Mouse (Mus musculus) T-helper 17 cell (primary cell): ENCODE results near the gene Syt8.

Experiments used
- in situ Hi-C, 2 experiments: fragments of 300-600 bp; cut with MboI, MseI; formaldehyde crosslinking; loops; 1 replicate in 1 of 2; 2 replicates in 1 of 2; pipeline ENCODE4 v1.15.1; 2025; ENCODE audit warnings: high pct_unique_total_duplicates in 2 of 2

Syt8 gene

DNA sequence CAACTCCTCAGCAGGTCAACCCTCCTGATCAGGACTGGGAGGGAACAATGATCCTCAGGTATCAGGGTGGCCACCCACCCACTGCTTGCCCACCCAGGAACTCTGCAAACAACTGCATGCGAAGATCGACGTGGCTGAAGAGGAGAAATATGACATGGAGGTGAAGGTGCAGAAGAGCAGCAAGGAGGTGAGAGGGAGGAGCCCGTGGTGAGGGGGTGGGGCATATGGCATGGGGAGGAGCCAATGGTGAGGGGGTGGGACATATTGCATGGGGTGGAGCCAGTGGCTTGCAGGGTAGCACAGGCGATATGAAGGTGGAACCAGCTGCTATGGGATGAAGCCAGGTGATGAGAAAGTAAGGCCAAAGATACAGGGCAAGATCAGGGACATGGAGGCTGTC, 8.8 kb downstream of the Syt8 start:
- in situ Hi-C loops = loop anchor here (5.0 kb wide), 2 partner anchors 54 to 144 kb away; partner anchors contain the start of gene Tnnt3 (in 1 of the 2)

GRCm38 (mm10) chr7:142444171-142444570, 9.5 kb downstream of the Syt8 start:
- in situ Hi-C loops = loop anchor here (5.0 kb wide), 2 partner anchors 53 to 143 kb away; partner anchors contain the start of gene Tnnt3 (in 1 of the 2)

- in situ Hi-C loops = no loop called here
These were observed 10.7 kb downstream of the Syt8 start for GRCm38 (mm10) chr7:142445324-142445723.

GRCm38 (mm10) chr7:142446264-142446663, 11.6 kb downstream of the Syt8 start:
- in situ Hi-C loops = no loop called here

GRCm38 (mm10) chr7:142449038-142449617, 14.5 kb downstream of the Syt8 start:
- in situ Hi-C loops = no loop called here

DNA sequence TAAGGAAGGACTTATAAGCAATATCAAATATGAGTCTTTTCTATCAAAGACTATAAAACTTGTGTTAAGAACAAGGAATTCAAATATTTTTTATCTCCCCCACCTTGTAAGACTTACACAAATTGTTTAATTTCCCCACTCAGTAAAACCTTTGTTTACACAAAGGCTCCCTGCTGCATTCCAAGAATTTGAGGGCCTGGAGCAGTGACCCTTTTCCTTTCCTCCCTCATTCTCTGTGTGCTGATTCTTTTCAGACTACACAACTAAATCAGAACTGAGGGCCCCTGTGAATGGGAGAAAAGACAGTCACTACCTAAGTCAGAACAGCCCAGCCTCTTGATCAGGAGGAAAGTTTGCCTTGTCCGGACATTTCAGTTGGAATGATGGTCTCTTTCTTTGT, 20.1 kb downstream of the Syt8 start:
- in situ Hi-C loops = loop anchor here in 1 of 2 experiments (25.0 kb wide), 1 partner anchor 1767 kb away; the partner anchor contains the start of genes Olfr45 and Olfr541

- in situ Hi-C loops = loop anchor here in 1 of 2 experiments (25.0 kb wide), 1 partner anchor 1768 kb away; the partner anchor contains the start of genes Olfr45 and Olfr541
These were observed 20.6 kb downstream of the Syt8 start for GRCm38 (mm10) chr7:142455251-142455650.

DNA sequence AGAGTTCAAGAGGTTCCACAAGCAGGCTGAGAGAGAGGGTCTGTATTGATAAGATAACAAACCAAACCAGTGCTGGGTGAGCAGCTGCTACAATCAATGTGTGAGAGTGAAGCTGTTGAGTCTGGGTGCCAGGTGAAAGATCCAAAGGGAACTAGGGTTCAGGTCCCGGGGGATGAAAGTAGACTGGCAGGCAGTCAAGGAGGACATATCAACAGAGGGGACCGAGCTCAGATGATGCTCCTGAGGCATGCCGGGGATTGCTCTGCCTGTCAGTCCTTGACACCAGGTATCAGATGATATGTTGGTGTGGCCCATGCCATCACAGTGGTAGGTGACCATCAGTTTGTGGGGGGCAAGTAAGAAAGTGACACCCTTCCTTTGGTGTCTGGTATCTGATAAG, 22.2 kb downstream of the Syt8 start:
- in situ Hi-C loops = loop anchor here in 1 of 2 experiments (25.0 kb wide), 1 partner anchor 1770 kb away; the partner anchor contains the start of genes Olfr45 and Olfr541

DNA sequence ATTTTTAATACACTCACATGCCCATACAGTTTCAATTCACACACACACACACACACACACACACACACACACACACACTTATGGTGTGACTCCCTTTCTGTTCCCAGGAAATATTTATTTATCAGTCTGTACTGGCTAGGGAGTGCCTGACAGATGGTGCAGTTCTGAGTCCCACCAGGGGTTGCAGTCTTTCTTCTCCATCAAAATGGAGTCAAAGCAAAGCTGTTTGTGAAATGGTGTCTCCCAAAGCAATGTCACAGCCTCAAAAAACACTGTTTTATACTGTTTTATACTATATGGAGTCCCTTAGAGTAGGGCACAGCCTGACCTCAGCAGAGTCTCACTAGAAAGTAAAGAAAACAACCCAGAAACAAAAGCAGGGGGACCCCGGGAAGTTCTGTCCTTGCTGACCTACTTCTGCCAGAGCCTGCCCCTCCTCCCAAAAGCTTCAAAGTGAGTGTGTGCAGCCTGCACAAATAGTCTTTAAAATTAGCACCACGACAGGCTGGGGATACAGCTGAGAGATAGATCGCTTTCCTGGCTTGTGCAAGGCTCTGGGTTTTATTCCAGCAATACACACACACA, 22.7 kb downstream of the Syt8 start:
- in situ Hi-C loops = loop anchor here in 1 of 2 experiments (25.0 kb wide), 1 partner anchor 1770 kb away; the partner anchor contains the start of genes Olfr45 and Olfr541

DNA sequence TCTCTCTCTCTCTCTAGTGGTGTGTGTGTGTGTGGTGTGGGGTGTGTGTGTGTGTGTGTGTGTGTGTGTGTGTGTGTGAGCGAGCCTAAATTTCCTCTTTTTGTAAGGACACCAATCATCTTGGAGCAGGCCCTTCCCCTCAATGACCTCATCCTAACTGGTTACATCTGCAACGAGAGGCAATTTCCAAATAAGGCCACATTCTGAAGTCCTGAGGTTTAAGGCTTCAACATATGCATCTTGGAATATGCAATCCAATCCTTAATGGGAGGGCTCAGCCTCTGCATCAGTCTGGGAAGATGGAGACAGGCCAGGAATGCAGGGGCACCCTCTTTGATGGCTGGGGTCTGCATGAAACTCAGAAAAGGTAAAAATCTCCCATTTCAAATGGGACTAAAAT, 23.4 kb downstream of the Syt8 start:
- in situ Hi-C loops = loop anchor here in 1 of 2 experiments (25.0 kb wide), 1 partner anchor 1771 kb away; the partner anchor contains the start of genes Olfr45 and Olfr541

DNA sequence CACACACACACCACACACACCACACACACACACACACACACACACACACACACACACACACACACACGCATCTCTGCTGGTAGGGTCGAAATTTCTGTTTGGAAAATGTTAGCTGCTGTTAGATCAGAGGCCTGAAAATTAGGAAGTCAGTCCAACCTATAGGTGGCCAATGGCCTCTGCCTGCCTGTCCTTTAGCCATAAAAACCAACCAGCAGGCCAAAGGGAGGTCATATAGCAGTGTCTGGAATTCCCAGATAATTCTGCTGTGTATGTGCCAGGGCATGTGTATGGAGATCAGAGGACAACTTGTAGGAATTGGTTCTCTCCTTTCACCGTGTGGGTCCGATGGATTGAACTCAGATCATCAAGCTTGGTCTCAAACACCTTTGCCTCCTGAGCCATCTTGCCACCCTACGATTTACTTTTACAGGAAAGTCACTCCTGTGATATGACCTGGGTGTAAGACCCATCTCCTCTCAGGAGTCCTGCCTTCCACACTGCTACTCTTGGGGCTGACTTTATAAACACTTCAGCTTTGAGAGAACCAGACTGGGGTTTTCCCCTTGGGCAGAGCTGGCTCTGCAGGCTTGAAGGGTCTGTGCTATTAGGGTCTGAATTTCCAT, 24.1 kb downstream of the Syt8 start:
- in situ Hi-C loops = loop anchor here in 1 of 2 experiments (25.0 kb wide), 1 partner anchor 1771 kb away; the partner anchor contains the start of genes Olfr45 and Olfr541

DNA sequence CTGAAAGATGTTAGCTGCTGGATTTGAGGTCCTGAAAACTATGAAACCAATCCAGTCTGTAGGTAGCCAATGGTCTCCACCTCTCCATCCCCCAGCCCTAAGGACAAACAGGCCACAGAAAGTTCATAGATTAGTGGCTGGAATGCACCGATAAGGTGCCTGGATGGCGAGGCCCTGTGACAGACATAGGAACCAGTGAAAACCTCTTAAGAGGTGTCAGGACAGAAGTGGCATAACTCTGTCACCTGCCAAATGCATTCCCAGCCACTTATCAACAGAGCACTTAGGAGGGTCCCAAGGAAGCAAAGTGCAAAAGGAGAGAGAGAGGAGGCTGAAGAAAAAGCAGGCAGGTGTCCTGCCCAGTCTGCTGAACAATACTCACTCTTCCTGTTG, 24.6 kb downstream of the Syt8 start:
- in situ Hi-C loops = loop anchor here in 1 of 2 experiments (25.0 kb wide), 1 partner anchor 1772 kb away; the partner anchor contains the start of genes Olfr45 and Olfr541

DNA sequence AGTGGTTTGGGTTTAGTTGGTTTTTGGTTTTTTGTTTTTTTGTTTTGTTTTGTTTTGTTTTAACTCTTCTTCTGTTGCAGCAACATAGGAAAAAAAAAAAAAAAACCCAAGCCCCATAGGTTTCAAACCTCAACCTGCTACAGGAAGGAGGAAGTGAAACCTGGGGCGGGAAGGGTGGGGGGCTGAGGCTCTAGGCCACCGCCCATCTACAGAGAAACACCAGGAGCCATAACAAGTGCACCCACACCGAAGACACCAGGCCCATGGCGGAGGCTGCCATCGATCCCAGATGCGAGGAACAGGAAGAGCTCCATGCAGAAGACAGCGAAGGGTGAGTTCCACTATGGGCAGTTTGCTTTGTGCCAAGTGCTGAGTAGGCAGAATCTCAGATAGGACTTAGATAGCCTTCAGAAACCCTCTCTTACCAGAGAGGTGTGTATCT, 26.0 kb downstream of the Syt8 start, which contains the start of gene Lsp1:
TSS of gene Lsp1 (plus strand) at position 174 of the 442 bp plus-strand sequence.
- in situ Hi-C loops = loop anchor here (10.0 to 25.0 kb wide), 3 partner anchors 346 to 1773 kb away; partner anchors contain the start of genes Dhcr7 (in 1 of the 2), Nadsyn1 (in 1 of the 2), Olfr45 (in 1 of the 2) and Olfr541 (in 1 of the 2)

- in situ Hi-C loops = loop anchor here (10.0 to 25.0 kb wide), 3 partner anchors 347 to 1774 kb away; partner anchors contain the start of genes Dhcr7 (in 1 of the 2), Nadsyn1 (in 1 of the 2), Olfr45 (in 1 of the 2) and Olfr541 (in 1 of the 2)
These were observed 26.8 kb downstream of the Syt8 start for GRCm38 (mm10) chr7:142461446-142461845.

DNA sequence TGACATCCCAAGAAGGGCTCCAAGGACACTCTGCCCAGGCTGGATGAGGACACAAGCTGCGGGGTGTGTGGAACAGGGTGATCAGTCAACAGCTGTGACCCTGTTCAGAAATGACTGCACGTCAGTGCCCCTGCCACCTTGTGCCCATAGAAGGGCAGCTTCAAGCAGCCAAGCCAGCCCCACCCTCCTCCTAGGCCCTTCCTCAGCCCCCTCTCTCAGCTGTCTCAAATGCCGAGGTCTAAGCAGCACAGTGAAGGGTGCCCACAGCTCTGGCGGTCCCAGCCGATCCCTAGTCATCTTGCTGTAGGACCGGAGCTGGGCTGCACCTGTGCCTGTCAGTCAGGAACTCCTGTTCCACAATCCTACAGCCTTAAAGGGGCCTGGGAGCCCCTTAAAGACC, 27.5 kb downstream of the Syt8 start:
- in situ Hi-C loops = loop anchor here (10.0 to 25.0 kb wide), 3 partner anchors 347 to 1775 kb away; partner anchors contain the start of genes Dhcr7 (in 1 of the 2), Nadsyn1 (in 1 of the 2), Olfr45 (in 1 of the 2) and Olfr541 (in 1 of the 2)

GRCm38 (mm10) chr7:142462594-142463078, 28.0 kb downstream of the Syt8 start:
- in situ Hi-C loops = loop anchor here (10.0 to 25.0 kb wide), 3 partner anchors 348 to 1775 kb away; partner anchors contain the start of genes Dhcr7 (in 1 of the 2), Nadsyn1 (in 1 of the 2), Olfr45 (in 1 of the 2) and Olfr541 (in 1 of the 2)

- in situ Hi-C loops = loop anchor here in 1 of 2 experiments (25.0 kb wide), 1 partner anchor 1783 kb away; the partner anchor contains the start of genes Olfr45 and Olfr541
These were observed 35.6 kb downstream of the Syt8 start for GRCm38 (mm10) chr7:142470171-142470691.

- in situ Hi-C loops = loop anchor here in 1 of 2 experiments (25.0 kb wide), 1 partner anchor 1784 kb away; the partner anchor contains the start of genes Olfr45 and Olfr541
These were observed 36.3 kb downstream of the Syt8 start for GRCm38 (mm10) chr7:142470808-142471413.

DNA sequence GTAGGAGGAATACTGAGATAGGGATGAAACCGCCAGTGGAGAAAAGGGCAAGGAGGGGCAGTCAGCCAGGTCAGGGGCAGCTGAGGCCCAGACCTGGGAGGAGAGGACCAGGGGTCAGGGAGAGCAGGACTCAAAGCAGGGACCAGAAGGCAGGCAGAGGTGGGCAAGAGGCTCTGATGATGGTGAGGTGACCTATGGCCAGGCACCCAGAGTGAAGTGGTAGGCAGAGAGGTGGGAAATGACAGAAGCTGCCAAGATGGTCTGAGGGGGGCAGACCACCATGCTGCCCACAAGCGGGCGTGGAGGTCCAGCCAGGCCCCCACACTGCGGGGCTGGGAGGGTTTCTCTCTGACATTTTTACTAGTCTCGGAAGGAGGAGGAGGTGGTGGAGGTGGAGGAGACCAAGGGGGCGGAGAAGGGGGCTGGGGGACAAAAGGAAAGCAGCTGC, 36.8 kb downstream of the Syt8 start:
- in situ Hi-C loops = loop anchor here in 1 of 2 experiments (25.0 kb wide), 1 partner anchor 1784 kb away; the partner anchor contains the start of genes Olfr45 and Olfr541
